Mouse (Mus musculus) neural tube, embryonic 12.5 days (tissue): ENCODE data around the gene Ndufa1. TPM values are rescaled to one million over a fixed set of nuclear protein-coding genes. Genes with fewer than 3 reads are reported as not detected.
"Not testable (repeated sequence)": the region's sequence is repeated elsewhere in the genome, so short reads cannot be mapped to it uniquely, and the experiment has no call there.

ENCODE experiments used
- ATAC-seq: fragments of 200-750 bp; cut with Nextera tagmentation; 2 replicates; pipeline ENCODE4 v1.8.0; 2017; ENCODE audit warnings: low read depth, mild to moderate bottlenecking, moderate TSS enrichment, moderate library complexity; ENCODE audit not compliant: low FRiP score
- H3K27ac ChIP-seq: fragments of 300-500 bp; sonication (generic); 2 replicates; pipeline ENCODE4 v1.5.1; 2016
- H3K27me3 ChIP-seq: fragments of 300-500 bp; sonication (generic); replicated peaks from 2 replicates; pipeline ENCODE4 v1.6.1; 2016; ENCODE audit warnings: mild to moderate bottlenecking
- H3K36me3 ChIP-seq: fragments of 300-500 bp; sonication (generic); 2 replicates; pipeline ENCODE4 v1.6.1; 2016; ENCODE audit warnings: mild to moderate bottlenecking
- H3K4me1 ChIP-seq: fragments of 300-500 bp; sonication (generic); 2 replicates; pipeline ENCODE4 v1.6.1; 2016
- H3K4me2 ChIP-seq: fragments of 300-500 bp; sonication (generic); replicated peaks from 2 replicates; pipeline ENCODE4 v1.6.1; 2016; ENCODE audit warnings: mild to moderate bottlenecking
- H3K4me3 ChIP-seq: fragments of 300-500 bp; sonication (generic); 2 replicates; pipeline ENCODE4 v1.5.1; 2016
- H3K9ac ChIP-seq: fragments of 300-500 bp; sonication (generic); 2 replicates; pipeline ENCODE4 v1.6.1; 2016; ENCODE audit warnings: mild to moderate bottlenecking
- H3K9me3 ChIP-seq: fragments of 300-500 bp; sonication (generic); 2 replicates; pipeline ENCODE4 v1.6.1; 2016; ENCODE audit warnings: mild to moderate bottlenecking
- WGBS: fragments of 180-500 bp; shearing (Covaris S2); methylation state at CpG from one replicate; pipeline ENCODE4 v1.1.7; 2016; 5-methylcytosine and 5-hydroxymethylcytosine counted together
- polyA plus RNA-seq: library from polyadenylated mRNA; unstranded; fragments of >200 nt; fragmentation: Nextera tagmentation; extraction: Ambion mirVana; gene quantifications from 2 replicates; pipeline ENCODE4 v1.2.1, GENCODE M21; 2016

Ndufa1 gene
- polyA plus RNA-seq: 456 and 492 TPM in 2 replicates

DNA sequence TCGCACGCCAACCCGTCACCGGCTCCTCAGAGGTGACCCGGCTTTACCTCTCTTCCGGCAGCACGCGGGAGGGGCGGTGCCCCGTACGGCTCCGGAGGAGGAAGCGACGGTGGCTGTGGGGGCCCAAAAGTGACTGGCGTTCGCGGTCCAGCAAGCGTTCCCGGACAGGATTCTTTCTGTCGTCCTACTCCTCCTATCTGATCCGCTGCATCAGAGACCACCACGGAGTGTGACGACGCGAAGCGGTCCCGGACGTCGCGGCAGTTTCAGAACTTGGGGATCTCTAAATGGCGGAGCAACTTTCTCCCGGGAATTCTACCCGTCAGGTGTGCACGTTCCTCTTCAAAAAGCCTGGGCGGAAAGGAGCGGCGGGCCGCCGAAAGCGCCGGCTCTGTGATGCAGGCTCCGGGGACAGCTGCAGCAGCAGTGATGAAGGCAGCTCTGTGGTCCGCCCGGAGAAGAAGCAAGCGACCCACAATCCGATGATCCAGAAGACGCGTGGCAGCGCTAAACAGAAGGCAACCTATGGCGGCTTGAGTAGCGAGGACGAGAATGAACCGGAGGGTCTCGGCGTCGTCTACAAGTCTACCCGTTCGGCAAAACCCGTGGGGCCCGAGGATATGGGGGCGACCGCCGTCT is at the start of gene Ndufa1, which contains the start of gene Rnf113a1:
Ndufa1 (minus strand) TSS at position 59 of the 639 bp plus-strand sequence.
Rnf113a1 (plus strand) TSS at position 141 of the 639 bp plus-strand sequence.
- 19% methylated on average over 63 of the region's 63 CpGs for WGBS
- ATAC-seq: peak; percentile 94
- H3K4me2 ChIP-seq: peak within 1 kb of the TSS; percentile 60
- no peaks in the 10 kb centered on the region for H3K36me3 ChIP-seq
- no peaks in the 10 kb centered on the region for H3K9me3 ChIP-seq
- peak within 1 kb of the TSS; percentile 52 for H3K4me3 ChIP-seq
- H3K9ac ChIP-seq: peak within 1 kb of the TSS; percentile 59
- no peaks in the 10 kb centered on the region for H3K27me3 ChIP-seq
- no peak within 1 kb of the TSS; the same call in 1 of the 2 replicates for H3K27ac ChIP-seq
- 0 out of 2 replicates have a peak, but pooled peaks cover 2% of the 10 kb centered on the region for H3K4me1 ChIP-seq

DNA sequence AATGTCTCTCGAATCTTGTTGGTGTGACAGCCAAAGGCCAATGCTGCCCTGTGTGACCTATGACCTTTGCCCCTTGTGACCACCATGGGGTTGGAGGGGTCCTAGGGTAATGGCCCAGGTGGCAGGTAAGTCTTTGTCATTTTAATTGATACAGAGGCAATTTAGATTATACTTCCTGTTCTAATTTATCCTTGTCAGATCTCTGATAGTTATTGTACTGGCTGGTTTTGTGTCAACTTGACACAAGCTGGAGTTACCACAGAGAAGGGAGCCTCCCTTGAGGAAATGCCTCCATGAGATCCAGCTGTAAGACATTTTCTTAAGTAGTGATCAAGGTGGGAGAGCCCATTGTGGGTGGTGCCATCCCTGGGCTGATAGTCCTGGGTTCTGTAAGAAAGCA is 31.2 kb upstream of the Ndufa1 start, which contains the start of gene Rhox1:
Rhox1 (minus strand) TSS at position 101 of the 400 bp plus-strand sequence.
- not testable (repeated sequence) for H3K4me3 ChIP-seq, H3K27ac ChIP-seq, H3K27me3 ChIP-seq, H3K36me3 ChIP-seq, H3K4me2 ChIP-seq, H3K9ac ChIP-seq, H3K9me3 ChIP-seq, H3K4me1 ChIP-seq, ATAC-seq
- 73% methylated on average over 1 of the region's 1 CpGs for WGBS

DNA sequence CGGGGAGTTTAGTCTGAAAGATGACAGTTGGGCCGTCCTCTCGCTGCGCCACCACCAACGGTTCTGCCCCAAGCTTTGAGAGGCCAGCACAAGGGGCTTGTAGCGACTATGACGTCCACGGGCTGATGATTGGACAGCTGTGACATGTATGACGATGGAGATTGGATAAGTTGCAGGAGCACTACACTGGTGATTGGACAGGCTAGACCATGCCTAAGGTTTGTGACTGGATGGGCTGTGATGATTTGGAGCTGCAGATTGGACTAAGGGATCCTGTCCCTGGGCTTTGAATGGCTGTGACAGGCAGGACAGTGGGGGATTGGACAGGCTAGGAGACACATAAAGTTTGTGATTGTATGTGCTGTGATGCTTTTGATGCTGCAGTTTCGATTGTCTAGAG is 20.0 kb upstream of the Ndufa1 start, which contains the start of gene Gm9:
Gm9 (minus strand) TSS at position 101 of the 400 bp plus-strand sequence.
- H3K9me3 ChIP-seq: no peaks in the 10 kb centered on the region
- WGBS: 90% methylated on average over 10 of the region's 10 CpGs

DNA sequence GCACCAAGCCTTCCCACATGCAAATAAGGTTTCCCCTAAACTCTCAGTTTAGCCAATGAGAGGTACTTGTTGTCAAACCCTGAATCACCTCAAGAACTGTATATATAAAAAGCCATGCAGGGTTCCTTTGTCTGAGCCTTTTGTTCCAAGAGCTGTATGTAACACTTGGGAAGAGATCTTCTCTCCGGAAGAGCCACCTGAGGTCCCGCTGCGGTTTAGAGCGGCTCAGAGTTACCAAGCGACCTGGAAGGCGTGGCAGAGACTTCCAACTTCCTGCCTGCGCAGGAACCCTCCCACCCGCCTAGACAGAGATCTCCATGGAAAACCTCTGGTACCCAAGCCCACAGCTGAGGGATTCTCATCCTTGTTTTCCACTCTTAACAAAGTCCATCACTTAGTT is 7.7 kb upstream of the Ndufa1 start:
- Histone ChIP-seq H3K4me3 (no peak overlapping the region), H3K27ac (no peak overlapping the region), H3K9ac (no peak overlapping the region), H3K36me3 (no peaks in the 10 kb centered on the region), H3K27me3 (no peaks in the 10 kb centered on the region), H3K4me1 (no peaks in the 10 kb centered on the region), H3K4me2 (no peak overlapping the region), H3K9me3 (no peaks in the 10 kb centered on the region)
- ATAC-seq: no peak
- WGBS: 54% methylated on average over 8 of the region's 8 CpGs

More for the DNA sequence above, 20.0 kb upstream of the Ndufa1 start, which contains the start of gene Gm9:
- Histone ChIP-seq H3K9ac (no peak within 1 kb of the TSS), H3K4me1 (no peaks in the 10 kb centered on the region), H3K27me3 (no peaks in the 10 kb centered on the region), H3K36me3 (no peaks in the 10 kb centered on the region), H3K4me2 (no peak within 1 kb of the TSS), H3K27ac (no peak within 1 kb of the TSS), H3K4me3 (no peak within 1 kb of the TSS)
- no peak for ATAC-seq

DNA sequence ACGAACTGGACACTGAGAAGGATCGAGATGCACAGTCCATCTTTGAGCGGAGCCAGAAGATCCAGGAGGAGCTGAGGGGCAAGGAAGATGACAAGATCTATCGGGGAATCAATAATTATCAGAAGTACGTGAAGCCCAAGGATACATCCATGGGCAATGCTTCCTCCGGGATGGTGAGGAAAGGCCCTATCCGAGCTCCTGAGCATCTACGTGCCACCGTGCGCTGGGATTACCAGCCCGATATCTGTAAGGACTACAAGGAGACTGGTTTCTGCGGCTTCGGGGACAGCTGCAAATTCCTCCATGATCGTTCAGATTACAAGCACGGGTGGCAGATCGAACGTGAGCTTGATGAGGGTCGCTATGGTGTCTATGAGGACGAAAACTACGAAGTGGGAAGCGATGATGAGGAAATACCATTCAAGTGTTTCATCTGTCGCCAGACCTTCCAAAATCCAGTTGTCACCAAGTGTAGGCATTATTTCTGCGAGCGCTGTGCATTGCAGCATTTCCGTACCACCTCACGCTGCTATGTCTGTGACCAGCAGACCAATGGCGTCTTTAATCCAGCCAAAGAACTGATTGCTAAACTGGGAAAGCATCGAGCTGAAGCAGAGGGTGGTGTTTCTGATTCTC is 899 bp upstream of the Ndufa1 start:
- Histone ChIP-seq H3K27ac (no peak overlapping the region), H3K9me3 (no peaks in the 10 kb centered on the region), H3K4me2 (peak overlapping the region; percentile 60), H3K36me3 (no peaks in the 10 kb centered on the region), H3K4me1 (0 out of 2 replicates have a peak, but pooled peaks cover 2% of the 10 kb centered on the region), H3K9ac (peak overlapping the region; percentile 59), H3K27me3 (no peaks in the 10 kb centered on the region), H3K4me3 (peak overlapping the region; percentile 52)
- peak; percentile 34 for ATAC-seq
- 28% methylated on average over 28 of the region's 28 CpGs for WGBS

DNA sequence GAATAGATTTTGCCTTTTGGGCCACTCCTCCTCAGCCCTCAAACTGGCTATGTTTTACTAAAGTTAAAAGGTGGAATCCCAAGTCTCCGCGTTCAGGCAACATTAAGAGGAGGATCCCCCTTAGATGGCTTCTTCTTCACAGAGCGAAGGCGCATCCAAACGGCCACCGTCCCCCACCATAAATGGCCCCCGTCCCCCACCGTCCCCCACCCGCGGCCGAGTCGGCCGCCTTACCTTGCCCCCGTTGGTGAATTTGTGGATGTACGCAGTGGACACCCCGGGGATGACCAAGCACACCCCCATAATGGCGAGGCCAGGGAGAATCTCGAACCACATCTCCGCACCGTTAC is 233 bp downstream of the Ndufa1 start:
- no peak for ATAC-seq
- Histone ChIP-seq H3K27ac (no peak overlapping the region), H3K27me3 (no peaks in the 10 kb centered on the region), H3K9ac (peak overlapping the region; percentile 59), H3K36me3 (no peaks in the 10 kb centered on the region), H3K4me2 (peak overlapping the region; percentile 60), H3K4me1 (0 out of 2 replicates have a peak, but pooled peaks cover 2% of the 10 kb centered on the region), H3K4me3 (peak overlapping the region; percentile 52), H3K9me3 (no peaks in the 10 kb centered on the region)
- WGBS: 18% methylated on average over 20 of the region's 20 CpGs

DNA sequence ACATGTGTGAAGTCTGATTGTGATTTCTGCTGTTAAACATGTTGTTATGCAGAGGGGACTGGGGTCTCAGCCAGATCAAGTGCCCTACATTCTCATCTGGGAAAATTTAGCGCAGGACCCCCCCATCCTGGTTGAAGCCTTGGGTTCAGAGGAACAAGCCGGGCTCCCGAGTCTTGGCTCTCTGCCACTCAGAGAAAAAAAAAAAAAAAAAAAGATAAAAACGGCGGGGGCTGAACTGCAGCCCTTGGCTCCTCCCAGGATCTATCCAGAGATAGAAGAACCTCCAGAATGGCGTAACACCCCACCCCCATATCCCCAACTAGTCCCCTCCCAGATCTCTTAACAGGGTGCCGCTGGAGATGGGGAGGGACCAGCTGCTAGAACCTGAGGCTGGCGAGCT is 6.6 kb downstream of the Ndufa1 start:
- ATAC-seq, H3K27me3 ChIP-seq, H3K4me2 ChIP-seq, H3K4me1 ChIP-seq, H3K27ac ChIP-seq, H3K9ac ChIP-seq, H3K4me3 ChIP-seq, H3K9me3 ChIP-seq, H3K36me3 ChIP-seq: not testable (repeated sequence)
- 68% methylated on average over 7 of the region's 8 CpGs for WGBS

DNA sequence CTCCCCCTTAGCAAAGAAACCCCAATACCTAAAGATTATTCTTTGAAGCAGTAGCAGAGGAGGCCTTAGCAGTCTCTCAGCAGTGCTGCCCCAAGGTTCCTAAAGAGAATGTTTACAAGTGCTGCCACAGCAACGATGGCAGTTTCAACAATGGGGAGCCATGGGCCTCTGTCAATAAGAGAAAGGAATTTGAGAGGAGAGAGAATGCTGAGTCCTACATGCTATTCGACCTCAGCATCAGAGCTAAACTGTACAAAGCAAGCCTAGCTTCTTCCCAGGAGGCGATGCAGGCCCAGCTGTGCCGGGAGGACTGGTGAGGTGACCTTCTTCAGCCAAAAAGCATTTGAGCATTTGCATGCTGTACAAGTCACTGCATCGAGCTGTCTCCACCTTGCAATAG is 22.2 kb downstream of the Ndufa1 start, which contains the start of gene Akap14:
Akap14 (minus strand) TSS at position 101 of the 400 bp plus-strand sequence.
- 49% methylated on average over 5 of the region's 5 CpGs for WGBS
- H3K4me1 ChIP-seq: no peaks in the 10 kb centered on the region
- H3K27ac ChIP-seq: no peak within 1 kb of the TSS
- ATAC-seq: no peak
- no peak within 1 kb of the TSS for H3K9ac ChIP-seq
- H3K9me3 ChIP-seq: no peaks in the 10 kb centered on the region
- no peaks in the 10 kb centered on the region for H3K36me3 ChIP-seq
- H3K4me2 ChIP-seq: no peak within 1 kb of the TSS
- H3K4me3 ChIP-seq: no peak within 1 kb of the TSS
- H3K27me3 ChIP-seq: no peaks in the 10 kb centered on the region

DNA sequence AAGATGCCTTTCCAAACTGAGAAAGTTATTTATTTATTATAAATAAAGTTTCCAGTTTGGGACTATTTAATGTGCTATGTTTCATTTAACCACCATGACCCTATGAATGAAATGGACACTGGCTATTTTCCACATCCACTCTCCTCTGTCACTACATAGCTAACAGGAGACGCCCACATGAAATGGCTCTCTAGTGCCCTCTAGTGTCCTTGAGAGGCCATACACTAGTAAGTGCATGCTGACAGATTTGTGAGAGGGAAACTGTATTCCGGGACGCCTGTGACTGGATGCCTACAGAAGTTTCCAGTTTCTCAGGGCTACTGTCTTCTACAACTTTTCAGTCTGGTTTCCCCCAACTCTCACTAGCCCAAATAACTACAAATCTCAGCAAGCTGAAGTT is 23.9 kb downstream of the Ndufa1 start:
- Histone ChIP-seq H3K4me2 (no peak overlapping the region), H3K9me3 (no peaks in the 10 kb centered on the region), H3K27me3 (no peaks in the 10 kb centered on the region), H3K27ac (no peak overlapping the region), H3K9ac (no peak overlapping the region), H3K36me3 (no peaks in the 10 kb centered on the region), H3K4me3 (no peak overlapping the region), H3K4me1 (no peaks in the 10 kb centered on the region)
- no peak for ATAC-seq
- 42% methylated on average over 3 of the region's 3 CpGs for WGBS

DNA sequence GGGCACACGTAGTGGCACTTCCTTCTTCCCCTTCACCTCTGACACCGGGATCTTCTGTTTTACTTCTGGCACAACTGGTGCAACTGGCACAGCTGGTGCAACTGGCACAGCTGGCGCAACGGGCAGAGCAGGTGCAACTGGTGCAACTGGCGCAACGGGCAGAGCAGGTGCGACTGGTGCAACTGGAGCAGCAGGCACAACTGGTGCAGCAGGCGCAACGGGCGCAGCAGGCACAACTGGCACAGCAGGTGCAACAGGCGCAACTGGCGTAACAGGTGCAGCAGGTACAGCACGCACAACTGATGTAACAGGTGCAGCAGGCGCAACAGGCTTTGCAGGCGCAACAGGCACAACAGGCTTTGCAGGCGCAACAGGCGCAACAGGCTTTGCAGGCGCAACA is 27.8 kb downstream of the Ndufa1 start:
- 74% methylated on average over 18 of the region's 18 CpGs for WGBS
- Histone ChIP-seq H3K27me3 (no peaks in the 10 kb centered on the region), H3K4me3 (no peak overlapping the region), H3K27ac (no peak overlapping the region), H3K4me2 (no peak overlapping the region), H3K36me3 (no peaks in the 10 kb centered on the region), H3K9me3 (no peaks in the 10 kb centered on the region), H3K9ac (no peak overlapping the region), H3K4me1 (no peaks in the 10 kb centered on the region)
- no peak for ATAC-seq

DNA sequence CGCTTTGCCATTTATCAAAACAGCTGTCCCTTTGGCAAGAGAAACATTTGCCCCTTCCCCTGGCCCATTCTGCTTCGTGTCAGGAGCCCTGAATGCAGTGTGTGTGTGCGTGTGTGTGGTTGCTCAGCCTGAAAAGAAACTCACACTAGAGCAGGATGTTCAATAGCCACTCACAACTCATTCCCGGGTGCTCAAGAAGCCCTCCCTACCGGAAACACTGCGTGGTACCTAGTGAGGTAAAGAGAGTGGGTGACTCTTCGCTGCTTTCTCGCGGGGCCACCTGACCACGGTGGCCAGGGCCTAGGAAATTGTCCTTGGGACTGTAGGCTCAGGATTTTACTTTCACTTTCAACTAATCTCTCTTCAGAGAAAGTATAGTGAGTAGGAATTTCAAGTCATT is 29.8 kb downstream of the Ndufa1 start:
- no peak overlapping the region for H3K9ac ChIP-seq
- no peak overlapping the region for H3K4me2 ChIP-seq
- H3K36me3 ChIP-seq: no peaks in the 10 kb centered on the region
- H3K9me3 ChIP-seq: no peaks in the 10 kb centered on the region
- ATAC-seq: no peak
- no peak overlapping the region for H3K27ac ChIP-seq
- no peak overlapping the region for H3K4me3 ChIP-seq
- H3K27me3 ChIP-seq: no peaks in the 10 kb centered on the region
- no peaks in the 10 kb centered on the region for H3K4me1 ChIP-seq
- WGBS: 83% methylated on average over 10 of the region's 10 CpGs

DNA sequence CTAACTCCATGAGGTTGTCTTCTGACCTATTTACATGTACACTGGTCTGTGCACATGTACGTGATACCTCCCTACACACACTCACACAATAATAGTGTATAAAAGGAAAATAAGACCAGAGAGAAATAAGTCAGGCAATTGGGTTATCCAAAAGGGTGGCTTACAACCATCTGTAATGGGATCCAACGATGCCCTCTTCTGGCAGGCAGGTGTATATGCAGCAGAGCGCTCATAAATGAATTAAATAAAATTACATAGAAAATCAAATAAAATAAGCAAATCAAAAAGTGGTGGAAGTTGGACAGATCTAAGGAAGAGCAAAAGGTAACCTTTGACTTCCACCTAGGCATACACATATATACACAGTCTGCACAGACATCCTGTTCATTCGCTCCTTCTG is 33.1 kb downstream of the Ndufa1 start:
- H3K36me3 ChIP-seq: peaks cover 5% of the 10 kb centered on the region; the same call in 1 of the 2 replicates
- no peak overlapping the region for H3K27ac ChIP-seq
- 65% methylated on average over 4 of the region's 4 CpGs for WGBS
- H3K9ac ChIP-seq: no peak overlapping the region
- ATAC-seq: no peak
- no peaks in the 10 kb centered on the region for H3K4me1 ChIP-seq
- H3K4me3 ChIP-seq: no peak overlapping the region
- no peak overlapping the region for H3K4me2 ChIP-seq
- H3K9me3 ChIP-seq: no peaks in the 10 kb centered on the region
- H3K27me3 ChIP-seq: no peaks in the 10 kb centered on the region
